Mouse (Mus musculus): ENCODE data around the gene Mcm2. TPM values are rescaled to one million over a fixed set of nuclear protein-coding genes. Genes with fewer than 3 reads are reported as not detected.

The Mcm2 gene
- total RNA-seq, 4 experiments from 2014 or later, result 4.0 to 9.0 (median 4.6) TPM

- no peak for DNase-seq (ENCODE audit: low spot score in 2 of 2)
Observed at GRCm38 (mm10) chr6:88890832-88891231, 7.7 kb downstream of the Mcm2 start.

- no peak for DNase-seq (ENCODE audit: low spot score in 2 of 2)
Observed at GRCm38 (mm10) chr6:88889410-88890042, 9.1 kb downstream of the Mcm2 start.

- no peak for DNase-seq (ENCODE audit: low spot score in 2 of 2)
Observed at GRCm38 (mm10) chr6:88886417-88886967, 12.1 kb downstream of the Mcm2 start.

- no peak for DNase-seq (ENCODE audit: low spot score in 2 of 2)
Observed at GRCm38 (mm10) chr6:88885644-88886416, 12.8 kb downstream of the Mcm2 start.

- DNase-seq (ENCODE audit: low spot score in 2 of 2), result no peak
Observed at GRCm38 (mm10) chr6:88884690-88885089, 13.9 kb downstream of the Mcm2 start.

- DNase-seq (ENCODE audit: low spot score in 2 of 2), result no peak
Observed at GRCm38 (mm10) chr6:88884195-88884594, 14.4 kb downstream of the Mcm2 start.

GRCm38 (mm10) chr6:88881334-88881733, 17.2 kb downstream of the Mcm2 start:
- DNase-seq (ENCODE audit: low spot score in 2 of 2), result no peak

GRCm38 (mm10) chr6:88879471-88879870, 19.1 kb downstream of the Mcm2 start:
- DNase-seq (ENCODE audit: low spot score in 2 of 2), result no peak

GRCm38 (mm10) chr6:88874868-88875508, 23.6 kb downstream of the Mcm2 start, which contains the start of gene Podxl2:
Podxl2 (minus strand) TSS chr6:88875044.
- DNase-seq (ENCODE audit: low spot score in 2 of 2), result peak; percentile 54 to 75

- peak in 1 of 2 experiments; percentile 25 for DNase-seq (ENCODE audit: low spot score in 2 of 2)
Observed at GRCm38 (mm10) chr6:88873965-88874867, 24.4 kb downstream of the Mcm2 start.

GRCm38 (mm10) chr6:88872811-88873210, 25.8 kb downstream of the Mcm2 start:
- no peak for DNase-seq (ENCODE audit: low spot score in 2 of 2)

GRCm38 (mm10) chr6:88871546-88871945, 27.0 kb downstream of the Mcm2 start:
- DNase-seq (ENCODE audit: low spot score in 2 of 2), result peak in 1 of 2 experiments; percentile 64

GRCm38 (mm10) chr6:88870594-88870993, 28.0 kb downstream of the Mcm2 start:
- no peak for DNase-seq (ENCODE audit: low spot score in 2 of 2)

- peak in 1 of 2 experiments; percentile 66 for DNase-seq (ENCODE audit: low spot score in 2 of 2)
Observed at GRCm38 (mm10) chr6:88869459-88869858, 29.1 kb downstream of the Mcm2 start.

- no peak for DNase-seq (ENCODE audit: low spot score in 2 of 2)
Observed at GRCm38 (mm10) chr6:88865704-88866103, 32.9 kb downstream of the Mcm2 start.

GRCm38 (mm10) chr6:88860914-88861313, 37.7 kb downstream of the Mcm2 start:
- DNase-seq (ENCODE audit: low spot score in 2 of 2), result no peak

- no peak for DNase-seq (ENCODE audit: low spot score in 2 of 2)
Observed at GRCm38 (mm10) chr6:88858341-88858740, 40.2 kb downstream of the Mcm2 start.

GRCm38 (mm10) chr6:88857830-88858229, 40.8 kb downstream of the Mcm2 start:
- DNase-seq (ENCODE audit: low spot score in 2 of 2), result no peak

GRCm38 (mm10) chr6:88857249-88857648, 41.3 kb downstream of the Mcm2 start:
- no peak for DNase-seq (ENCODE audit: low spot score in 2 of 2)

- no peak for DNase-seq (ENCODE audit: low spot score in 2 of 2)
Observed at GRCm38 (mm10) chr6:88855636-88856035, 42.9 kb downstream of the Mcm2 start.

GRCm38 (mm10) chr6:88854509-88854908, 44.1 kb downstream of the Mcm2 start:
- DNase-seq (ENCODE audit: low spot score in 2 of 2), result no peak
